Mouse (Mus musculus): Measurements from ENCODE around the gene Zfp870. TPM values are rescaled to one million over a fixed set of nuclear protein-coding genes. Genes with fewer than 3 reads are reported as not detected.
"Not testable (repeated sequence)": the region's sequence is repeated elsewhere in the genome, so short reads cannot be mapped to it uniquely, and the experiment has no call there.

Zfp870 gene
- polyA plus RNA-seq, 1 experiment from 2014 or later = 5.3 TPM

DNA sequence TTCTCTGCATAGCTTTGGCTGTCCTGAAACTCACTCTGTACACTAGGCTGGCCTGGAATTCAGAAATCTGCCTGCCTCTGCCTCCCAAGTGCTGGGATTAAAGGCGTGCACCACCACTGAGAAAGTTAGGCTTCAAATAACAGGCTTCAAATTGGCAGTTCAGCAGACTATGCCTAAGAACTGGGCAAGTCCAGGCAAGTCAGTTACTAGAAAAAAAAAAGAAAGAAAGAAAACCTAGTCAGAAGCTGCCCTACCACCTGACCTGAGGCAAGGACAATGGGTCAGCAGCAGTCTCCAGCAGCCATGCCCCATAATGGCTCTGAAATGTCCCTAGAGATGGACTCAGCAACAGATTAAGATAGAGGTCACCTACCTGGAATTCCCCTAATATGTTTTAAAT lies 20.0 kb downstream of the Zfp870 start:
- 0 out of 2 replicates have a peak, but pooled peaks cover 2% of the 10 kb centered on the region for H3K9me3 ChIP-seq (replicated peaks)
- H3K27me3 ChIP-seq (replicated peaks) = peaks cover 4% of the 10 kb centered on the region; the same call in 1 of the 2 replicates
- no peak overlapping the region for H3K4me3 ChIP-seq
- no peak overlapping the region for H3K4me2 ChIP-seq
- H3K27ac ChIP-seq (ENCODE audit: poor library complexity, severe bottlenecking) = no peak overlapping the region
- no peak overlapping the region for H3K9ac ChIP-seq
- H3K36me3 ChIP-seq = no peaks in the 10 kb centered on the region
- ATAC-seq (ENCODE audit: insufficient number of reproducible peaks, low FRiP score) = no peak
- H3K4me1 ChIP-seq (replicated peaks) = no peaks in the 10 kb centered on the region
- 94% methylated on average over 1 of the region's 1 CpGs for WGBS

DNA sequence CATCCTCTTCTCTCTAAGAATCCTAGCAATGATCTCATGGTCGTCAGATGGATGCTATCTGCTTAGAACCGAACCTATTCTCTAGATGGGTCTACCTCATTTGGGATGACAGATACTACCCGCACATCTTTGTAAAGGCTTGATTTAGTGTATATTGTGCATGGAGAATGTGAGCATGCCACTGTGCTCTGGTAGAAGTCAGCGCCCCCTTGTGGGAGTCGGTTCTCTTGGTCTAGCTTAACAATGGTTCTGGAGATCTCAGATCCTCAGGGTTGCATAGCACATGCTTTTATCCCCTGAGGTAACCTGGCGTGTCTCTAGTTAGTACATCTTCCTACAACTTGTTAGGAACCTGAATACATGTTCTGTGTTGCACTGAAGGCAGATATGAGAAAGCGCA lies 24.2 kb downstream of the Zfp870 start:
- 53% methylated on average over 5 of the region's 7 CpGs for WGBS
- not testable (repeated sequence) for ATAC-seq (ENCODE audit: insufficient number of reproducible peaks, low FRiP score); H3K27ac ChIP-seq (ENCODE audit: poor library complexity, severe bottlenecking); H3K4me1 ChIP-seq (replicated peaks); H3K4me3 ChIP-seq; H3K36me3 ChIP-seq; H3K27me3 ChIP-seq (replicated peaks); H3K9me3 ChIP-seq (replicated peaks); H3K4me2 ChIP-seq; H3K9ac ChIP-seq

DNA sequence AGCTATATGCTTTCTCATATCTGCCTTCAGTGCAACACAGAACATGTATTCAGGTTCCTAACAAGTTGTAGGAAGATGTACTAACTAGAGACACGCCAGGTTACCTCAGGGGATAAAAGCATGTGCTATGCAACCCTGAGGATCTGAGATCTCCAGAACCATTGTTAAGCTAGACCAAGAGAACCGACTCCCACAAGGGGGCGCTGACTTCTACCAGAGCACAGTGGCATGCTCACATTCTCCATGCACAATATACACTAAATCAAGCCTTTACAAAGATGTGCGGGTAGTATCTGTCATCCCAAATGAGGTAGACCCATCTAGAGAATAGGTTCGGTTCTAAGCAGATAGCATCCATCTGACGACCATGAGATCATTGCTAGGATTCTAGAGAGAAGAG lies 34.7 kb downstream of the Zfp870 start:
- not testable (repeated sequence) for H3K27me3 ChIP-seq (replicated peaks); H3K4me2 ChIP-seq; H3K4me3 ChIP-seq; ATAC-seq (ENCODE audit: insufficient number of reproducible peaks, low FRiP score); H3K4me1 ChIP-seq (replicated peaks); H3K36me3 ChIP-seq; H3K9me3 ChIP-seq (replicated peaks); H3K9ac ChIP-seq; H3K27ac ChIP-seq (ENCODE audit: poor library complexity, severe bottlenecking)
- WGBS = 61% methylated on average over 4 of the region's 6 CpGs

DNA sequence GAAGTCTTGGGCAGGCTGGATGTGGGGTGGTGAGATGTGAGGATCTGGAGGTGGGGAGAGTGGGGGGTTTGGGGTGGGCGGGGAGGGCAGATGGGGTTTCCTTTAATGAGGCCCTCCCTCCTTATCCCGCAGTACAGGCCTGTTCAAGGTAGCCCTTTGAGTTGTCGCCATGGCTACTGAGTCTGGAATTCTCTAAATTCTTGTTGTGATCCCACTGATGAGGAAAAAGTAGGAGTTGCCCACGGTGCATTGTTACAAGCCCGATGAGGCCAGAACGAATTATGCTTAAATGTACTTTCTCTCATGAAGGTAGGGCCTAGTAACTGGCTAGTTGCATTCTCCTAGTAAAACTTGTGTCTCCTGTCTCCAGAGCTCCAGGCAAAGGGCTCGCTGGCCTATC lies 39.9 kb downstream of the Zfp870 start:
- Histone ChIP-seq H3K4me3 (no peak overlapping the region), H3K27me3 (replicated peaks) (no peaks in the 10 kb centered on the region), H3K9ac (no peak overlapping the region), H3K27ac (ENCODE audit: poor library complexity, severe bottlenecking) (no peak overlapping the region), H3K36me3 (no peaks in the 10 kb centered on the region), H3K4me1 (replicated peaks) (no peaks in the 10 kb centered on the region), H3K4me2 (no peak overlapping the region), H3K9me3 (replicated peaks) (0 out of 2 replicates have a peak, but pooled peaks cover 10% of the 10 kb centered on the region)
- no peak for ATAC-seq (ENCODE audit: insufficient number of reproducible peaks, low FRiP score)
- 63% methylated on average over 7 of the region's 7 CpGs for WGBS

DNA sequence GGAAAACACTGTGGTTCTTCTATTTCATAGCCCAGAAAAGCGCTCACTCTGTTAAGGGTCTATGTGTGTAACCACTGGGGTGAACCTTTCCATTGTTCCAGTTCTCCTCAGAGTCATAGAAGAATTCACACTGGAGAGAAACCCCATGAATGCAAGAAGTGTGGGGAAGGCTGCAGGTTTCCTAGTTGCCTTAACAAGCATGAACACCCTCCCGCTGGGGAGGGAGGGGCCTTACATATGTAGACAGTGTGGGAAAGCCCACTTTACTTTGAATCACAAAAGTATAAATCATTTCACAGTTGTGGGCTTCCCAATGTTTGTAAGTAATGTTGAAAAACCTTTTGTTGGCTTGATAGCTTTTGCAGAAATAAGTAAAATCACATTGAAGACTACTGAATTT lies 50.1 kb downstream of the Zfp870 start:
- H3K27ac ChIP-seq (ENCODE audit: poor library complexity, severe bottlenecking) = no peak overlapping the region
- ATAC-seq (ENCODE audit: insufficient number of reproducible peaks, low FRiP score) = no peak
- no peak overlapping the region for H3K4me3 ChIP-seq
- H3K9ac ChIP-seq = no peak overlapping the region
- no peak overlapping the region for H3K4me2 ChIP-seq
- 69% methylated on average over 2 of the region's 2 CpGs for WGBS
- H3K9me3 ChIP-seq (replicated peaks) = peaks cover 4% of the 10 kb centered on the region; the same call in 1 of the 2 replicates
- peaks cover 5% of the 10 kb centered on the region; the same call in 1 of the 2 replicates for H3K4me1 ChIP-seq (replicated peaks)
- no peaks in the 10 kb centered on the region for H3K36me3 ChIP-seq
- no peaks in the 10 kb centered on the region for H3K27me3 ChIP-seq (replicated peaks)

DNA sequence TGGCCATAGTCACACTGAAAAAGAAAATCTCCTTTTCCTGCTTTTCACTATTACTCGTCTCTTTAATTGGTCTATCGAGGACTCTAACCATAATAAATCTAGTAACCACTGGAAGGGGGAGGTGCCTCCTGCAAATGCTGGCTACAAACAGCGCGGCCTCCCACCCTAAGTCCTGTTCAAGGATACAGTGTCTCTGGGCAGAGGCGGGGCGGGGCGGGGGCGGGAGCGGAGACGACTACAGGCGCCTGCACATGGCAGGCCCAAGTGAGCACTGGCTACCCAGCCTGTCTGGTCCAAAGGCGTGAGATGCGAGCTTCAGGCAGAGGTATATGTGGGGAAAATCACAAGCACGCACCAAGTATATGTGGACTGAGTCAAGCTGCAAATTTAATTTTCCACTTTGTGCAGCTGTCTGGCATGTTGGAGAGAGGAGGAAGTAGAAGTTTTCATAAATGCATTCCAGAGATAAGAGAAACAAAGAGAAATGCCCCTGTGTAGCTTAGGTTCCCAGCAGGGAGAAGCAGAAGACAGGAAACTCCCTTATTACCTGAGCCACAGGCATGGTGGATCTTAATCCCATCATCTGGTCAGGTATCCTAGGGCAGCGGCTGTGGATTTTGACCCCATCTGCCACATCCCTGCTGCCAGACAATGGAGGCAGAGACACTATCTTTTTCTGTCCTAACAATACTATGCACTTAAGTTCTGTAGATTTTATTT lies 52.2 kb downstream of the Zfp870 start:
- peak; percentile 55; the same call in 1 of the 2 replicates for ATAC-seq (ENCODE audit: insufficient number of reproducible peaks, low FRiP score)
- no peaks in the 10 kb centered on the region for H3K36me3 ChIP-seq
- H3K4me2 ChIP-seq = 0 out of 2 replicates have a peak overlapping the region, but pooled peaks have one; percentile 26

DNA sequence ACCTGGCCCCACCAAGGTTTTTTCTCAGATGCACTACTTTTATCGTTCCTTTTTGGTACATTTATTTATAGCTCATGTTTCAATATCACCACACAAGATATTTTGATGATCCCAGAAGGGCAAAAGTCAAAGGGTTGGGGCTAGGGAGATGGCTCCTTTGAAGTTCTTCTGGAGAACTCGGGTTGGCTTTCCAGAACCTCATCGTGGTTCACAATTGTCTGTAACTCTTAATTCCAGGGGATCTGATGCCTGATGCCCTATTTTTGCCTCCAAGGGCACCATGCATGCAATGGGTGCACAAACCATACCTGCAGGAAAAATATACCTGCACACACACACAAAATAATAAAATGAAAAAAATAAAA lies 61.0 kb downstream of the Zfp870 start:
- Histone ChIP-seq H3K4me3 (peak overlapping the region; percentile 94), H3K27ac (ENCODE audit: poor library complexity, severe bottlenecking) (no peak overlapping the region), H3K4me2 (peak overlapping the region; percentile 78), H3K9ac (no peak overlapping the region), H3K27me3 (replicated peaks) (no peaks in the 10 kb centered on the region), H3K9me3 (replicated peaks) (no peaks in the 10 kb centered on the region), H3K36me3 (peaks cover 14% of the 10 kb centered on the region), H3K4me1 (replicated peaks) (peaks cover 8% of the 10 kb centered on the region)
- ATAC-seq (ENCODE audit: insufficient number of reproducible peaks, low FRiP score) = no peak
- WGBS = 44% methylated on average over 3 of the region's 3 CpGs

More for the DNA sequence above, 52.2 kb downstream of the Zfp870 start:
- H3K9me3 ChIP-seq (replicated peaks) = peaks cover 4% of the 10 kb centered on the region; the same call in 1 of the 2 replicates
- no peak overlapping the region for H3K9ac ChIP-seq
- WGBS = 38% methylated on average over 15 of the region's 15 CpGs
- peaks cover 5% of the 10 kb centered on the region; the same call in 1 of the 2 replicates for H3K4me1 ChIP-seq (replicated peaks)
- no peak overlapping the region for H3K27ac ChIP-seq (ENCODE audit: poor library complexity, severe bottlenecking)
- no peaks in the 10 kb centered on the region for H3K27me3 ChIP-seq (replicated peaks)
- H3K4me3 ChIP-seq = no peak overlapping the region

DNA sequence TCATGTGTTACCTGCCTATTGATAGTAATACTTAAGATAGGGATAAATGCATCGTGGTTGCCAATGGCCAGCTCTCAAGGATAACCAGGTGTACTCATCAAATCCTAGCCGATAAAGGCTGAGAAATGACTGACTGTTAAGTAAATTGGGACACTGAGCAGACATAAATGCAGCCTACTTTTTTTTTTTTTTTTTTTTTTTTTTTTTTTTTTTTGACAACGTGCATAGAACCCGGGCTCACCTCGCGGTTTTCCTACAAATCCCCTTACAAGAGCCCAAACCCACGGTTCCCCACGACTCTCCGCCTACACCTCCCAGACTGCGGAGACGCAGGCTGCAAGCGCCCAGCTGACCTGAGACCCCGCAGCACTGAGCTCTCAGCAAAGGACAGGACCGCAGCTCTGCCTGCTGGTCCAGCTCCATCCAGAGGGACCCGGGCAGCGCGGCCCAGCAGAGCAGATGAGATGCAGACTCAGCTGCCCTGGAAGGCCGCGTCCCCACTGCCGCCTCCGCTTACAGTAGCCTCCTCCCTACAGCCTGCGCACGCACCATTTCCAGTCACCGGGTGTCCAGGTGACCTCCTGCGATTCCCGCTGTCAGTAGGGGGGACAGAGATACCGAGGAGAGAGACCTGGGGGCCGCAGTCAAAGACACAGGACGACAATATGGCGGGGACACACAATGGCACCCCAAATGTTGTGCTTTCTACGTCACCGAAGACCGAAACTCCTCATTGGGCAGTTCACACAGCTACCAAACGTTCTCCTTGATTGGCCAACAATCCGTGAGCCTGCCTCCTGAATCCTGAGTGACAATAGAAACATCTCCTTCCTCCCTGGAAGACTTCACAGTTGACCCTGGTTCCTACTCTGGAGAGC lies 61.7 kb downstream of the Zfp870 start, which contains the start of gene Zfp799:
Gene Zfp799 (minus strand): TSS at position 722 of the 878 bp plus-strand sequence.
- Histone ChIP-seq H3K36me3 (peaks cover 19% of the 10 kb centered on the region), H3K4me1 (replicated peaks) (peaks cover 8% of the 10 kb centered on the region), H3K27me3 (replicated peaks) (no peaks in the 10 kb centered on the region), H3K9me3 (replicated peaks) (no peaks in the 10 kb centered on the region), H3K4me3 (peak within 1 kb of the TSS; percentile 94), H3K9ac (peak within 1 kb of the TSS; percentile 97), H3K4me2 (peak within 1 kb of the TSS; percentile 78), H3K27ac (ENCODE audit: poor library complexity, severe bottlenecking) (peak within 1 kb of the TSS; percentile 50)
- WGBS = 1% methylated on average over 35 of the region's 35 CpGs
- peak; percentile 92 for ATAC-seq (ENCODE audit: insufficient number of reproducible peaks, low FRiP score)

Other genes with a start within 250 kb of the Zfp870 start
- not detected in 2 replicates for gene Cyp4f40, start 232.7 kb downstream of the Zfp870 start, polyA plus RNA-seq (2016; fragmentation: Nextera tagmentation; extraction: Ambion mirVana)
- gene Cyp4f15, start 206.0 kb downstream of the Zfp870 start, polyA plus RNA-seq (2016; fragmentation: Nextera tagmentation; extraction: Ambion mirVana) = 0.23 and 0.38 TPM in 2 replicates
- 27.6 and 28.5 TPM in 2 replicates for gene Zfp871, start 103.4 kb downstream of the Zfp870 start, polyA plus RNA-seq (2016; fragmentation: Nextera tagmentation; extraction: Ambion mirVana)
- gene Zfp811, start 81.7 kb downstream of the Zfp870 start, polyA plus RNA-seq (2016; fragmentation: Nextera tagmentation; extraction: Ambion mirVana) = 0.96 and 1.7 TPM in 2 replicates
- 8.7 and 8.8 TPM in 2 replicates for gene Zfp799, start 61.4 kb downstream of the Zfp870 start, polyA plus RNA-seq (2016; fragmentation: Nextera tagmentation; extraction: Ambion mirVana)
- gene Cyp4f14, start 25.7 kb upstream of the Zfp870 start, polyA plus RNA-seq (2016; fragmentation: Nextera tagmentation; extraction: Ambion mirVana) = not detected in 2 replicates
- gene Cyp4f13, start 55.8 kb upstream of the Zfp870 start, polyA plus RNA-seq (2016; fragmentation: Nextera tagmentation; extraction: Ambion mirVana) = 9.7 and 10.9 TPM in 2 replicates
- gene Zfp472, start 74.2 kb upstream of the Zfp870 start, polyA plus RNA-seq (2016; fragmentation: Nextera tagmentation; extraction: Ambion mirVana) = 5.7 and 6.2 TPM in 2 replicates
- 6.7 and 8.0 TPM in 2 replicates for gene Zfp952, start 101.5 kb upstream of the Zfp870 start, polyA plus RNA-seq (2016; fragmentation: Nextera tagmentation; extraction: Ambion mirVana)
- gene Zfp763, start 141.8 kb upstream of the Zfp870 start, polyA plus RNA-seq (2016; fragmentation: Nextera tagmentation; extraction: Ambion mirVana) = 6.5 and 6.7 TPM in 2 replicates
- gene 4921501E09Rik, start 176.4 kb upstream of the Zfp870 start, polyA plus RNA-seq (2016; fragmentation: Nextera tagmentation; extraction: Ambion mirVana) = not detected in 2 replicates
- gene Zfp563, start 197.7 kb upstream of the Zfp870 start, polyA plus RNA-seq (2016; fragmentation: Nextera tagmentation; extraction: Ambion mirVana) = 4.4 and 4.7 TPM in 2 replicates
- not detected in 2 replicates for gene Morc2b, start 248.0 kb upstream of the Zfp870 start, polyA plus RNA-seq (2016; fragmentation: Nextera tagmentation; extraction: Ambion mirVana)

Measured in heart, embryonic 12.5 days (tissue).